Mouse (Mus musculus) embryonic facial prominence, embryonic 15.5 days (tissue): ENCODE results near the gene Rnf144a. TPM values are rescaled to one million over a fixed set of nuclear protein-coding genes. Genes with fewer than 3 reads are reported as not detected.
"Not testable (repeated sequence)": the region's sequence is repeated elsewhere in the genome, so short reads cannot be mapped to it uniquely, and the experiment has no call there.

Source experiments
- ATAC-seq: fragments of 200-750 bp; cut with Nextera tagmentation; 2 replicates; pipeline ENCODE4 v1.8.0; 2017; ENCODE audit warnings: low read depth, moderate TSS enrichment; ENCODE audit not compliant: insufficient number of reproducible peaks, low FRiP score, low TSS enrichment
- H3K27ac ChIP-seq: fragments of 300-500 bp; sonication (generic); replicated peaks from 2 replicates; pipeline ENCODE4 v1.5.1; 2015; ENCODE audit warnings: mild to moderate bottlenecking, inconsistent platforms
- H3K27me3 ChIP-seq: fragments of 300-500 bp; sonication (generic); 2 replicates; pipeline ENCODE4 v1.6.1; 2015; ENCODE audit warnings: inconsistent platforms
- H3K36me3 ChIP-seq: fragments of 300-500 bp; sonication (generic); 2 replicates; pipeline ENCODE4 v1.6.1; 2015; ENCODE audit warnings: mild to moderate bottlenecking, inconsistent platforms
- H3K4me1 ChIP-seq: fragments of 300-500 bp; sonication (generic); 2 replicates; pipeline ENCODE4 v1.6.1; 2015; ENCODE audit warnings: inconsistent platforms
- H3K4me2 ChIP-seq: fragments of 300-500 bp; sonication (generic); replicated peaks from 2 replicates; pipeline ENCODE4 v1.6.1; 2015; ENCODE audit warnings: mild to moderate bottlenecking, inconsistent platforms
- H3K4me3 ChIP-seq: fragments of 300-500 bp; sonication (generic); replicated peaks from 2 replicates; pipeline ENCODE4 v1.5.1; 2015; ENCODE audit warnings: mild to moderate bottlenecking, inconsistent platforms
- H3K9ac ChIP-seq: fragments of 300-500 bp; sonication (generic); 2 replicates; pipeline ENCODE4 v1.6.1; 2015; ENCODE audit warnings: inconsistent platforms
- H3K9me3 ChIP-seq: fragments of 300-500 bp; sonication (generic); replicated peaks from 2 replicates; pipeline ENCODE4 v1.6.1; 2016; ENCODE audit warnings: inconsistent platforms
- WGBS: fragments of 180-500 bp; shearing (Covaris S2); methylation state at CpG from one replicate; pipeline ENCODE4 v1.1.7; 2015; 5-methylcytosine and 5-hydroxymethylcytosine counted together
- polyA plus RNA-seq: library from polyadenylated mRNA; unstranded; fragments of >200 nt; fragmentation: Nextera tagmentation; extraction: Ambion mirVana; gene quantifications from 2 replicates; pipeline ENCODE4 v1.2.1, GENCODE M21; 2015

The Rnf144a gene
- polyA plus RNA-seq, 1 experiment from 2014 or later: 38.7 TPM

GRCm38 (mm10) chr12:26437950-26438349, 22.9 kb upstream of the Rnf144a start:
- Histone ChIP-seq H3K4me2 (no peak overlapping the region), H3K27ac (no peak overlapping the region), H3K9me3 (no peaks in the 10 kb centered on the region), H3K27me3 (no peaks in the 10 kb centered on the region), H3K36me3 (no peaks in the 10 kb centered on the region), H3K4me3 (no peak overlapping the region), H3K9ac (no peak overlapping the region), H3K4me1 (no peaks in the 10 kb centered on the region)
- ATAC-seq: no peak
- 71% methylated on average over 3 of the region's 3 CpGs for WGBS

GRCm38 (mm10) chr12:26436334-26436733, 21.3 kb upstream of the Rnf144a start:
- H3K27me3 ChIP-seq: no peaks in the 10 kb centered on the region
- ATAC-seq: no peak
- H3K4me3 ChIP-seq: no peak overlapping the region
- H3K4me1 ChIP-seq: no peaks in the 10 kb centered on the region
- no peak overlapping the region for H3K27ac ChIP-seq
- H3K9ac ChIP-seq: no peak overlapping the region
- H3K4me2 ChIP-seq: no peak overlapping the region
- H3K9me3 ChIP-seq: no peaks in the 10 kb centered on the region
- 73% methylated on average over 4 of the region's 4 CpGs for WGBS
- H3K36me3 ChIP-seq: no peaks in the 10 kb centered on the region

- H3K4me2 ChIP-seq, H3K4me1 ChIP-seq, ATAC-seq, H3K9ac ChIP-seq, H3K4me3 ChIP-seq, H3K27ac ChIP-seq, H3K27me3 ChIP-seq, H3K9me3 ChIP-seq, H3K36me3 ChIP-seq: not testable (repeated sequence)
- 90% methylated on average over 2 of the region's 2 CpGs for WGBS
These were observed 13.7 kb upstream of the Rnf144a start for GRCm38 (mm10) chr12:26428771-26429170.

GRCm38 (mm10) chr12:26424841-26425240, 9.8 kb upstream of the Rnf144a start:
- Histone ChIP-seq H3K36me3 (no peaks in the 10 kb centered on the region), H3K9ac (no peak overlapping the region), H3K4me2 (no peak overlapping the region), H3K4me1 (no peaks in the 10 kb centered on the region), H3K27ac (no peak overlapping the region), H3K27me3 (no peaks in the 10 kb centered on the region), H3K9me3 (no peaks in the 10 kb centered on the region), H3K4me3 (no peak overlapping the region)
- no peak for ATAC-seq
- WGBS: 82% methylated on average over 2 of the region's 2 CpGs

GRCm38 (mm10) chr12:26418322-26418721, 3.3 kb upstream of the Rnf144a start:
- no peak overlapping the region for H3K27ac ChIP-seq
- H3K4me2 ChIP-seq: no peak overlapping the region

DNA sequence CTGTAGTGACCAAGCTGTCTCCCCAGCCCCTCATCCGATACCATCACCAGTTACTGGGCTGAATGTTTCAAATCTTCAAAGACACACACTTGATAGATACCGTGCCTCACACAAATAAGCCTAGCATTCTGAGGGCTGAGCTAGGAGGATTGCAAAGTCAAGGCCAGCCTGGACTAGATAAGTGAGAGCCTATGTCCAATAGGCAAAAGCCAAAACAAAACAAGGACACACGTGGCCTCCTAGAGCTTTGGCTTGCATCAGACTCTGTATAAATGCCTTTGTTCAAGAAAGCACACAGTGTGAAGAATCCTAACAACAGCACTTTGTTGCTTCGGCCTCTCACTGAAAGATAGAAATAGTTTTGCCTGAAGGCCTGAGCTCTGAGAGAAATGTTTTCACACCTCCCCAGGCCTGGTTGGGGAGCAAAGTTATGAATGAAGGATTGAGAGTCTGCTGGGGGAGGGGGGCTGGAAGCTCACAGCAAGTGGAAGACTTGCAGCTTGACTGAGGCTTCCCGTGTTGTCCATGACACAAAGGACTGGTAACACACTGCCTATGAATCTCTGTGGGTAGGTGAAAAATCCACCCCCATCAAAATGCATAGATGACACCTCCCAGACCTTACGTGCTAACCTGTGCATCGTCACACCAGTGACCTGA, 1.7 kb upstream of the Rnf144a start:
- no peak overlapping the region for H3K4me3 ChIP-seq
- H3K4me2 ChIP-seq: no peak overlapping the region
- H3K9me3 ChIP-seq: no peaks in the 10 kb centered on the region
- no peak overlapping the region for H3K27ac ChIP-seq
- H3K9ac ChIP-seq: no peak overlapping the region
- H3K36me3 ChIP-seq: no peaks in the 10 kb centered on the region
- no peak for ATAC-seq
- H3K4me1 ChIP-seq: peaks cover 27% of the 10 kb centered on the region
- H3K27me3 ChIP-seq: no peaks in the 10 kb centered on the region
- 71% methylated on average over 7 of the region's 7 CpGs for WGBS

More at GRCm38 (mm10) chr12:26418322-26418721, 3.3 kb upstream of the Rnf144a start:
- Histone ChIP-seq H3K4me3 (no peak overlapping the region), H3K9ac (no peak overlapping the region), H3K4me1 (peaks cover 12% of the 10 kb centered on the region), H3K36me3 (no peaks in the 10 kb centered on the region), H3K27me3 (no peaks in the 10 kb centered on the region), H3K9me3 (no peaks in the 10 kb centered on the region)
- WGBS: 82% methylated on average over 4 of the region's 4 CpGs
- ATAC-seq: no peak

GRCm38 (mm10) chr12:26414451-26415103, 477 bp downstream of the Rnf144a start:
- H3K4me3 ChIP-seq: peak overlapping the region; percentile 92
- peaks cover 38% of the 10 kb centered on the region for H3K4me1 ChIP-seq
- H3K36me3 ChIP-seq: no peaks in the 10 kb centered on the region
- no peaks in the 10 kb centered on the region for H3K9me3 ChIP-seq
- H3K4me2 ChIP-seq: peak overlapping the region; percentile 59
- peak overlapping the region; percentile 83 for H3K9ac ChIP-seq
- no peaks in the 10 kb centered on the region for H3K27me3 ChIP-seq
- under 1% methylated on average over 64 of the region's 64 CpGs for WGBS
- peak; percentile 66 for ATAC-seq
- H3K27ac ChIP-seq: peak overlapping the region; percentile 82

DNA sequence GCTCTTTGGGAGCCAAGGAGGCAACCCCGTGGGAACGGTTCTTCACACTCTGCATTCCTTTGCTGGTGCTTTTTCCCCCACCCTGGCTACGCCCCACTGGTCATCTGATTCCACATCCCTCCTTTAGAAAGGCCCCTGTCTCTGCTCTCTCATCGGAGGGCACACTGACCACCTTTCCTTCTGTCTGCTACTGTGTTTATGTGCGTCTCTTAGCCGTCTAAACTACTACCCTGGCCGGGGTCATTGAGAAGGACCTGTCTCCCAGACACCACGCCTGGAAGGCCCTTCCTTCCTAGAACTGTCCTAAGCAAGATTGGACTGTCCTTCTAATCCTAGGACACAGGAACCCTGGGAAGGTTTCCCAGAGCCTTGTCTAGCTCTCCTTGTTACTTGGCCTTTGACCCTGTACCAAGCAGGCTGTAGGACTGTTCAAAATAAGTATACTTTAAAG, 1.1 kb downstream of the Rnf144a start:
- no peak for ATAC-seq

DNA sequence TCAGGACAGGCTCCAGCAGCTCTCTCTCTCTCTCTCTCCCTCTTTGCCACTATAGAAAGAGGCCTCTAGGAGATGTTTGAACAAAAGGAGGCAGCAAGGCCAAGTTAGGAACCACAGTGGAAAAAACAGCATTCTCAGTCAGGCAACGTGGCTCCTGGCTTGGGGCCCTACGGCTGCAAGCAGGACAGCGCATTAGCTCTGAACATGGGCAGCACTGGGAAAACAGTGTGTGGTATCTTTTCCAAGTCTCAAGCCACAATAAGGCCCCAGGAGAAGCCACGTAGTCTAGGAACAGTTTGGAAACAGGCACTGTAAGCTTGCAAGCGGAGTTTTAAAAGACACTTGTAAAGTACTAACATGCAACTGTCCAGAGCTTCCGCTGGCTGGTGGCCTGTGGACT, 2.3 kb downstream of the Rnf144a start:
- Histone ChIP-seq H3K27me3 (no peaks in the 10 kb centered on the region), H3K4me2 (peak overlapping the region; percentile 59), H3K9ac (no peak overlapping the region), H3K9me3 (no peaks in the 10 kb centered on the region), H3K4me3 (peak overlapping the region; percentile 92), H3K27ac (peak overlapping the region; percentile 82), H3K36me3 (no peaks in the 10 kb centered on the region), H3K4me1 (peaks cover 45% of the 10 kb centered on the region)
- 45% methylated on average over 6 of the region's 6 CpGs for WGBS
- no peak for ATAC-seq

More for the DNA sequence above, 1.1 kb downstream of the Rnf144a start:
- peak overlapping the region; percentile 82 for H3K27ac ChIP-seq
- no peaks in the 10 kb centered on the region for H3K36me3 ChIP-seq
- no peaks in the 10 kb centered on the region for H3K9me3 ChIP-seq
- peak overlapping the region; percentile 92 for H3K4me3 ChIP-seq
- H3K4me1 ChIP-seq: peaks cover 41% of the 10 kb centered on the region
- WGBS: 10% methylated on average over 8 of the region's 8 CpGs
- H3K9ac ChIP-seq: peak overlapping the region; percentile 7; the same call in 1 of the 2 replicates
- no peaks in the 10 kb centered on the region for H3K27me3 ChIP-seq
- peak overlapping the region; percentile 59 for H3K4me2 ChIP-seq

- WGBS: 61% methylated on average over 10 of the region's 10 CpGs
- no peak overlapping the region for H3K4me3 ChIP-seq
- peak overlapping the region; percentile 59; the same call in 1 of the 2 replicates for H3K4me2 ChIP-seq
- no peaks in the 10 kb centered on the region for H3K9me3 ChIP-seq
- no peak overlapping the region for H3K27ac ChIP-seq
- no peak for ATAC-seq
- H3K36me3 ChIP-seq: no peaks in the 10 kb centered on the region
- no peak overlapping the region for H3K9ac ChIP-seq
- H3K4me1 ChIP-seq: peaks cover 45% of the 10 kb centered on the region
- H3K27me3 ChIP-seq: no peaks in the 10 kb centered on the region
These were observed 3.1 kb downstream of the Rnf144a start for GRCm38 (mm10) chr12:26411841-26412450.

DNA sequence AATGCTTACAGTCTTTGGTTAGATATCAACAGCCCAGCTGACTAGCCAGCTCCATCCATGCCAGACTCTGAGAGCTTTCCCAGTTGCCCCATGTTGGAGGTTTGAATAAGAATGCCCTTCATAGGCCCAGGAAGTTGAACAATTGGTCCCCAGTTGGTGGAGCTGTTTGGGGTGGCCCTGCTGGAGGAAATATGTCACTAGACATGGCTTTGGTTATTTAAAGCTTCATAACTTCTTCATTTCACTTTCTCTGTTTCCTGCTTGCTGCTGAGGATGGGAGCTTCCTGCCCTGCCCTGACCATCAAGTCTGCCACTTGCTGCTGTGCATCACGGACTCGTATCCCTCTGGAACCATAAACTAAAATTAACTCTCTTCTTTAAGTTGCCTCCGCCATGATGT, 4.6 kb downstream of the Rnf144a start:
- no peak overlapping the region for H3K27ac ChIP-seq
- H3K9me3 ChIP-seq: no peaks in the 10 kb centered on the region
- no peaks in the 10 kb centered on the region for H3K36me3 ChIP-seq
- no peak overlapping the region for H3K9ac ChIP-seq
- H3K27me3 ChIP-seq: no peaks in the 10 kb centered on the region
- ATAC-seq: no peak
- 90% methylated on average over 3 of the region's 3 CpGs for WGBS
- no peak overlapping the region for H3K4me3 ChIP-seq
- no peak overlapping the region for H3K4me2 ChIP-seq
- peaks cover 51% of the 10 kb centered on the region for H3K4me1 ChIP-seq
